Mouse (Mus musculus) ES-E14 (cell line): ENCODE data around the gene Kirrel3.

Experiments
- CHD2 ChIP-seq: IDR thresholded peaks from 2 replicates; pipeline ENCODE4 v1.6.1; 2014; ENCODE audit warnings: mild to moderate bottlenecking, low read depth, low read length, inconsistent platforms
- MAFK ChIP-seq: IDR thresholded peaks from 2 replicates; pipeline ENCODE4 v1.6.1; 2014; ENCODE audit warnings: mild to moderate bottlenecking, low read depth, low read length, inconsistent platforms; ENCODE audit not compliant: insufficient read depth
- ZC3H11A ChIP-seq: IDR thresholded peaks from 2 replicates; pipeline ENCODE4 v1.6.1; 2012; ENCODE audit warnings: low read depth, mild to moderate bottlenecking, inconsistent platforms, low read length, borderline replicate concordance

DNA sequence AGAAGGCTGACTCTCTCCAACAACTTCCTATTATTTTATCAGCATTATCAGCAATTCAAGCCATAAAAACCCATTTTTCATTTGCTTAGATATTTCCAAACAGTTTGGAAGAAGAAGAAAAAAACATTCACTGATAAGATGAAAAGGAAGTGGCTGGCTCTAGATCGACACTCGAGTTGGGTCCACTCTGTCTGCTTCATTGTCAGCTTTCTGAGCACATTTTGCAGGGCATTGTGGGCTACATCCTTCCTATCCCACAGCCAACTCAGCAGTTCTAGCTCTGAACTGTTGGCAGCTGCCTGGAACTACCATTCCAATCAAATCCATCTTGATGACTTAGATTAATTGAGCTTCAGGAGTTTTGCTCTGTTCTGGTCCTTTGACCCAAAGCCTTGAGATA is 40.0 kb downstream of the Kirrel3 start:
- TF ChIP-seq CHD2, result no peak
- no peak for TF ChIP-seq ZC3H11A
- no peak for TF ChIP-seq MAFK
